Mouse (Mus musculus) midbrain, embryonic 10.5 days (tissue): ENCODE measurements around the gene Pttg1ip. TPM values are rescaled to one million over a fixed set of nuclear protein-coding genes. Genes with fewer than 3 reads are reported as not detected.
A peak's percentile ranks its signal among the peaks of the same experiment; 100 is the strongest.

Source experiments
- DNase-seq: peaks from one replicate; pipeline ENCODE4 v3.0.0-alpha.2; 2017; ENCODE audit warnings: low spot score
- H3K27ac ChIP-seq: fragments of 300-500 bp; sonication (generic); replicated peaks from 2 replicates; pipeline ENCODE4 v1.5.1; 2016; ENCODE audit warnings: mild to moderate bottlenecking
- H3K27me3 ChIP-seq: fragments of 300-500 bp; sonication (generic); 2 replicates; pipeline ENCODE4 v1.6.1; 2016; ENCODE audit warnings: low read depth, mild to moderate bottlenecking; ENCODE audit not compliant: poor library complexity, severe bottlenecking
- H3K36me3 ChIP-seq: fragments of 300-500 bp; sonication (generic); 2 replicates; pipeline ENCODE4 v1.6.1; 2016; ENCODE audit warnings: mild to moderate bottlenecking, moderate library complexity
- H3K4me1 ChIP-seq: fragments of 300-500 bp; sonication (generic); 2 replicates; pipeline ENCODE4 v1.6.1; 2016
- H3K4me3 ChIP-seq: fragments of 300-500 bp; sonication (generic); 2 replicates; pipeline ENCODE4 v1.5.1; 2016; ENCODE audit warnings: mild to moderate bottlenecking, moderate library complexity
- H3K9me3 ChIP-seq: fragments of 300-500 bp; sonication (generic); replicated peaks from 2 replicates; pipeline ENCODE4 v1.6.1; 2016; ENCODE audit warnings: mild to moderate bottlenecking
- WGBS: fragments of 180-500 bp; shearing (Covaris S2); methylation state at CpG from one replicate; pipeline ENCODE4 v1.1.7; 2016; 5-methylcytosine and 5-hydroxymethylcytosine counted together
- polyA plus RNA-seq: library from polyadenylated mRNA; unstranded; fragments of >200 nt; fragmentation: Nextera tagmentation; extraction: Ambion mirVana; gene quantifications from 2 replicates; pipeline ENCODE4 v1.2.1, GENCODE M21; 2016

Gene Pttg1ip
- polyA plus RNA-seq, 1 experiment from 2014 or later: 67.0 TPM

DNA sequence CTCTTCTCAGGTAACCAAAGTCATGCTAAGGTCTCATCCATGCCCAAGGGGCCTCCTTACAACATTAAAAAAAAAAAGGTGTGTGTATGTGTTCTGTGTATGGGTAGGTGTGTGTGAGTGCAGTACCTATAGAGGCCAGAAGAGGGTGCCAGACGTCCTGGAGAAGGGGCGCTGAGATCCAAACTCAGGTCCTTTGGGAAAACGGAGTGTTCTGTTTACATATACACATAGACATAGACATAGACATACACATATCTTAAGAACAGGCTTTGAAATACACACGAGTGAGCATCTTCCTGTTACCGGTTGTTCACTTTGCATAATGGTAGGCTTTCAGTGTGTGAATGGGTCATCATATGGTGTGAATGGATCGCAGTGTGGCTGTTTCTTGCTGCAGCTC is 22.6 kb downstream of the Pttg1ip start:
- Histone ChIP-seq H3K27ac (no peak overlapping the region), H3K9me3 (no peaks in the 10 kb centered on the region; the same call in 1 of the 2 replicates), H3K4me1 (peaks cover 19% of the 10 kb centered on the region), H3K4me3 (no peak overlapping the region), H3K36me3 (peaks cover 19% of the 10 kb centered on the region), H3K27me3 (no peaks in the 10 kb centered on the region)
- 91% methylated on average over 6 of the region's 6 CpGs for WGBS
- DNase-seq: no peak

DNA sequence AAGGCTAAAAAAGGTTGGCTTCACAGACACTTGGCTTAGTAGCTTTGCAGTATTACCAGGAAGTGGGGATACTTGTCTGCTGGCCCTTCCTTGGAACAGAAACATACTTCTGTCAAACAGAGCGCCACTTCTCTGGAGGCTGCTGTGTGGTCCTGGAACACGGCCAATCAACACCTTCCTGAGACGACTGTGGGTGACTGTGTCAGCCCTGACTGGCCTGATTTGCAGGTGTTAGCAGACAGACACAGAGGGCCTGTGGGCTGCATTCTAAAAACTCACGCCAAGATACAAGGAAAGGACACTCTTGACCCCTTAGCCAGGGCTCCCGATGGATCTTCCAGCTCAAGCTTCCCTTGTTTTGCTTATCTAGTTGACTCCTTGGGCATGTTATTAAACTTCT is 23.4 kb downstream of the Pttg1ip start:
- Histone ChIP-seq H3K9me3 (no peaks in the 10 kb centered on the region; the same call in 1 of the 2 replicates), H3K4me3 (0 out of 2 replicates have a peak overlapping the region, but pooled peaks have one; percentile 88), H3K27me3 (no peaks in the 10 kb centered on the region), H3K27ac (0 out of 2 replicates have a peak overlapping the region, but pooled peaks have one; percentile 99), H3K36me3 (peaks cover 25% of the 10 kb centered on the region), H3K4me1 (peaks cover 19% of the 10 kb centered on the region)
- no peak for DNase-seq
- 93% methylated on average over 5 of the region's 5 CpGs for WGBS

DNA sequence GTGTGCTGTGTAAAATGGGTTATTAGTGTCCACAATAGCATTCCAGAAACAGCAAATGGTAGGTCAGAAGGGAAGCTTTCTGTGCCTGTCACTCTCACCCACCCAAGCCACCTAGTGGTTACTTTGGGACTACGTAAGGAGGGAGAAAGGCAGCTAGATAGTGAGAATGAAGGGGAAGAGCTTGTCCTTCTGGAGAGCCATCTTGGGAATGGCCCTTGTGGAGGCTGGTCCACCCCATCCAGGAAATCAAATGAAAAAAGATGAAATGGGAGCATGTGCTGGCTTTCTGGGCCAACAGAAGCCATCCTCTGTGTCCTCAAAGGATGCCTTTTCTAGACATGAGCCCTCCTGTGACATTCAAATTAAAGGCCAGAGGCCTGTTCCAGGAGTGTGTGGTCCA is 23.8 kb downstream of the Pttg1ip start:
- H3K27ac ChIP-seq: peak overlapping the region; percentile 99
- H3K27me3 ChIP-seq: no peaks in the 10 kb centered on the region
- H3K4me3 ChIP-seq: peak overlapping the region; percentile 88
- WGBS: 43% methylated on average over 1 of the region's 1 CpGs
- peaks cover 29% of the 10 kb centered on the region for H3K36me3 ChIP-seq
- H3K9me3 ChIP-seq: no peaks in the 10 kb centered on the region; the same call in 1 of the 2 replicates
- peaks cover 19% of the 10 kb centered on the region for H3K4me1 ChIP-seq
- DNase-seq: peak; percentile 51

DNA sequence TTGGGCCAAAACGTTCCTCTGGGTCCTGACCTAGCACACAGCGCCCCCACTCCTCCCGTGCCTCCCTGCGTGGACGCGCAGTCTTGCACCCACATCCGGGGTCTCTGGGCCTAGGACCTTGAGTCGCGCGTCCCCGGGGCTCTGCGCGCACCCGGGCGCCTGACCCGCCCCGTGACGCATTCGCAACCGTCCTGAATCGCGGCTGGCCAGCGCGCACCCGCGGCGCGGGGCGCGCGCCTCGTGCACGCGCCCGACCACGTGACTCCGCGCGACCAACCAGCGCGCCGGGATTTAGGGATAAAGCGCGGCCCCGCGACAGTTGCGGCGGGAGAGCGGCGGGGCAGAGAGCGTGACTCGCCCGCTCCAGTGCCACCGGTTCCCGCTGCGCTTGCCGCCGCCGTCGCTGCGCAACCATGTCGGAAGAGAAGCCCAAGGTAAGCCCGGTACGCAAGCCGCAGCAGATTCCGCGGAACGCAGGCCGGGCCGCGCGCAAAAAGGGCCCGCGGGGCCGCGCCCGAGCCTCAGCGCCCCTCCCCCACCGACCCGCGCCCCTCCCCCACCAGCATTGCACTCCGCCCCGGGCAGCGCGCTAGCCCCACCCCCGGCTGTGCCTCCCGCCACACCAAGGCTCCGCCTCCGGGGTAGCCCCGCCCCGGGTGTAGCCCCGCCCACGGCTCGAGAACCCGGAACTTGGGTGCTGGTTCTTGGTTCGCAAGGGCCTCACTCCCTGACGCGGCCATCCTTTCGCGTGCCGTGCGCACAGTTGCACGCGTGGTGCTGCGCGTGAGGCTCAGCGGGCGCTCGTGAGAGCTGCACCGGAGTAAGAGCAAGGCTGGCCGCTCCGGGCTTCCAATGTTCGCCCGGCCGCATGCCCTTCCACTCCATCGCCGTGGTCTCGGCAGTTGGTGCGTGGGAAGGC is 24.6 kb downstream of the Pttg1ip start, which contains the start of the genes Sumo3 and Gm49325:
Sumo3 (plus strand) TSS at position 190 of the 919 bp plus-strand sequence.
Gm49325 (plus strand) TSS at position 290 of the 919 bp plus-strand sequence.
- Histone ChIP-seq H3K9me3 (no peaks in the 10 kb centered on the region; the same call in 1 of the 2 replicates), H3K36me3 (peaks cover 37% of the 10 kb centered on the region), H3K27me3 (no peaks in the 10 kb centered on the region), H3K4me3 (peak within 1 kb of the TSS; percentile 88), H3K4me1 (peaks cover 19% of the 10 kb centered on the region), H3K27ac (peak within 1 kb of the TSS; percentile 99)
- 1% methylated on average over 113 of the region's 119 CpGs for WGBS
- peak; percentile 92 for DNase-seq

DNA sequence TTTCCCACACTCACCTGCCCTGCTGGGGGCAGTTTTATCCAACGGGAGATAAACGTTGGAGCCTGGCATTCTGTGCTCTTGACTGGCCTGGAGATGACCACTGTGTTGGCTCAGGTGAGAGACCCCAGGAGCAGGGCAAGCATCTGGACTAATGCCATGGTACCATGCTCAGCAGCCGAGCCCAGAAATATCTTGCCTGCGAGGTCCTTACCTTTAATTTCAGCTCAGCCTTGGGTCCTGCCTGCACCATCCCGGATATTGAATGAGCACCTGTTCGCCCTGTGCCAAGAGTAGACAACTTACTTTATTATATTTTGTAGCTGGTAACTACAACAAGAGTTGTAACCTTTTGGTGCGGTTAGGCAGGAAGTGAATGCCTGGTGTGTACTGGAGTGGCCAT is 25.3 kb downstream of the Pttg1ip start:
- H3K4me1 ChIP-seq: peaks cover 19% of the 10 kb centered on the region
- no peak for DNase-seq
- WGBS: 53% methylated on average over 7 of the region's 7 CpGs
- H3K27ac ChIP-seq: peak overlapping the region; percentile 99
- peak overlapping the region; percentile 88 for H3K4me3 ChIP-seq
- H3K9me3 ChIP-seq: no peaks in the 10 kb centered on the region; the same call in 1 of the 2 replicates
- no peaks in the 10 kb centered on the region for H3K27me3 ChIP-seq
- H3K36me3 ChIP-seq: peaks cover 44% of the 10 kb centered on the region

DNA sequence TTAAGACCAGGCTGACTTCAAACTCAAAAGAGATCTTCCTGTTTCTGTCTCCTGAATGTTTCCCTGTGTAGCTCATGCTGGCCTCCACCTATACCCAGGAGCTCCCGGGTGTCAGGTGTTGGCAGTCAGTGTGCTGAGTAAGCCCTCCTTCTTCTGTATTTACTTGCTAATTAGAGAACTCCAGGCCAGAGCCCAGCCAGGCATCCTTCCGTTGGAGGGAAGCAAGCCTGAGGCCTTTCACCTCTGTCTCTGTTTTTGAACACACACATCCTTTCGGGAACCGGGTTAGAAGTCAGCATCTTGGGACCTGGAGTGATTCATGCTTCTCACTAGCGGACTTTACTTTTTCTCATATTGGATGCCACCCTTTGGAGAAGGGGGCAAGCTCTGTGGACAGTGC is 25.9 kb downstream of the Pttg1ip start:
- peaks cover 19% of the 10 kb centered on the region for H3K4me1 ChIP-seq
- peak overlapping the region; percentile 88 for H3K4me3 ChIP-seq
- H3K27me3 ChIP-seq: no peaks in the 10 kb centered on the region
- H3K36me3 ChIP-seq: peaks cover 50% of the 10 kb centered on the region
- 82% methylated on average over 5 of the region's 5 CpGs for WGBS
- H3K27ac ChIP-seq: no peak overlapping the region
- DNase-seq: no peak
- no peaks in the 10 kb centered on the region; the same call in 1 of the 2 replicates for H3K9me3 ChIP-seq

DNA sequence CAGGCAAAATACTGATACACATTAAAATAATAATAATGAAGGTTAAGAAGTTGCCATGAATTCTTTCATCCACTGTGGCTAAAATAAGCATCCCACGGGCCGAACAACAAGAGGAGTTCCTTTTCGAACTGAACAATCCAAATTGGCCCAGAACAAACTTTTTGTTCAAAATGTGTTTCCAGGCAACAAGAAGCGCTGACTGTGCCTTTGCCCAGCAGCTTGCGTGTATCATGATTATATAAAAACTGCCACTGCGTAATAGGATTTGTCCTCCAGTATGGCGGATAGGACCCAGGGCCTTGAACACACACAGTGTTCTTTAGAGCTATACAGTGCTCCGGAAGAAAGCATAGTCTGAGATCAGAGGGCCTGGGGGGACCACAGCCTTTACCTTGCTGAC is 27.1 kb downstream of the Pttg1ip start:
- Histone ChIP-seq H3K4me3 (no peak overlapping the region), H3K36me3 (peaks cover 61% of the 10 kb centered on the region), H3K9me3 (no peaks in the 10 kb centered on the region; the same call in 1 of the 2 replicates), H3K4me1 (peaks cover 19% of the 10 kb centered on the region), H3K27ac (no peak overlapping the region), H3K27me3 (no peaks in the 10 kb centered on the region)
- no peak for DNase-seq
- WGBS: 95% methylated on average over 8 of the region's 8 CpGs

DNA sequence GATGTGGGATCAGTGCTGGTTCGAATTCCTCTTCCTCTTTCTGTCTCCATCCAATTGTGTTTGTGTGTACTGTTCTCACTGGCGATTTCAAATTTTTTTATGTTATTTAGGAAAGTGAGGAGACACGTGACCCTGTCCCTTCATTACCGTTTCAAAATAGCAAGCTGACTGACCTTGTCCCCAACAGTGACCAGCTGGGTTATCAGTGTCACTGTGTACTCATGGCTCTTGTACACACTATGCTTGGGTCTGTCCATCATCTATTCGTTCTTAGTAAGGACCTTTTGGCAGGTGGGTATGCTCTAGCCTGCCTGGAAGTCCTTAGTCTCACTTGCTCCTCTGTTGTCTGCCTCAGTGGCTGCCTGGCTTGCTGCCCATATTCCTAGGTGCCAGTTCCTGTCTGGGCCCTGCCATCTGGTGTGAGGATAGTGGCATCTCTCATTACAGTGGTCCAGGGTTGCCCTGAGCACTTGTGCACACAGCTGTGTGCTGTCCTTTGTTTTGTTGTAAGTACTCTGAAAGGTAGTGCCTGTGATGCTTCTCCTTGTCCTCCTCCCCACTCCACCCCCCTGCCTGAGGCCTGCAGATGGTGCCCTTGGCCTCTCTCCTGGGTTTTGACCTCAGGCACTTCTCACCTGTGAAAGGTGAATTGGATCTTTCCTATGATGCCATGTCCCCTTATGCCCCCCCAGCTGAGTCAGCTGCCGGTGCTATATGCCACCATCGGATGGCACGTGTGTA is 28.9 kb downstream of the Pttg1ip start:
- no peak for DNase-seq
- Histone ChIP-seq H3K36me3 (peaks cover 79% of the 10 kb centered on the region), H3K9me3 (no peaks in the 10 kb centered on the region), H3K27ac (no peak overlapping the region), H3K4me1 (peaks cover 19% of the 10 kb centered on the region), H3K27me3 (no peaks in the 10 kb centered on the region), H3K4me3 (no peak overlapping the region)
- 93% methylated on average over 8 of the region's 8 CpGs for WGBS

DNA sequence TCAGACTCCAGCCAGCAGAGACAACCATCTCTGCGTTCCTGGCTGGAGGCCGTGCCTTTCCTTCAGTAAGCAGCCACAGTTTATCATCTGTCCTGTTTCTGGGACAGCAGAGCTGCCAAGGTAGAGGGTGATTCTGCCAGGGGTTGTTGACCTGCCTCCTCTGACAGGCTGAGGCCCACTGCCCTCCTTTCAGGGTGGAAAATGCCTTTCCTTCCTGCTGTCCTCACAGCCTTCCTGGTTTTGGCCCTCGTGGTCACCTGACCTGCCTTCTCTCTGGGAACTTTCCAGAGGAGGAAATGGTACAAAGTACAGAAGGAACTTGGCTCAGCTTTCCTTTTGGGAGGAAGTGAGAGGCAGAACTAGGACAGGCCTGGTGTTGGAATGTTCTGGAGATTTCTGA is 31.9 kb downstream of the Pttg1ip start:
- WGBS: 93% methylated on average over 3 of the region's 3 CpGs
- Histone ChIP-seq H3K4me3 (no peak overlapping the region), H3K9me3 (no peaks in the 10 kb centered on the region), H3K27me3 (no peaks in the 10 kb centered on the region), H3K4me1 (0 out of 2 replicates have a peak, but pooled peaks cover 3% of the 10 kb centered on the region), H3K36me3 (peaks cover 98% of the 10 kb centered on the region), H3K27ac (no peak overlapping the region)
- DNase-seq: no peak

DNA sequence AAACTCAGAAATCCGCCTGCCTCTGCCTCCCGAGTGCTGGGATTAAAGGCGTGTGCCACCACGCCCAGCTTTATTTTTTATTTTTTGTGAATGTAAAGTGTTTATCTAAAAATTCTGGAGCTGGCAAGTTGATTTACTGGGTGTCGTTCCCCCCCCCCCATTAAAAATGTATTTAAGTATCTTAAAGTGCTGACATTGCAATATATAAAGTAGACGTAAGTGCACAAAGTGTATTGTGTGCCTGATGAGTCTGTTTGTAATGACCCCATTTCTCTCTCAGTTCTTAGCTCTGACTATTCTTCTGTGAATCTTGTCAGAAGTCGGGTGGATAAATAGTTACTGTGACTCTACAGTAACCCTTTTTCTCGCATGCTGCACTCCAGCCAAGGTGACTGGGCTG is 34.1 kb downstream of the Pttg1ip start:
- no peak overlapping the region for H3K27ac ChIP-seq
- H3K9me3 ChIP-seq: no peaks in the 10 kb centered on the region
- peaks cover 92% of the 10 kb centered on the region for H3K36me3 ChIP-seq
- H3K4me3 ChIP-seq: no peak overlapping the region
- H3K27me3 ChIP-seq: no peaks in the 10 kb centered on the region
- no peak for DNase-seq
- H3K4me1 ChIP-seq: no peaks in the 10 kb centered on the region
- WGBS: 93% methylated on average over 8 of the region's 8 CpGs

DNA sequence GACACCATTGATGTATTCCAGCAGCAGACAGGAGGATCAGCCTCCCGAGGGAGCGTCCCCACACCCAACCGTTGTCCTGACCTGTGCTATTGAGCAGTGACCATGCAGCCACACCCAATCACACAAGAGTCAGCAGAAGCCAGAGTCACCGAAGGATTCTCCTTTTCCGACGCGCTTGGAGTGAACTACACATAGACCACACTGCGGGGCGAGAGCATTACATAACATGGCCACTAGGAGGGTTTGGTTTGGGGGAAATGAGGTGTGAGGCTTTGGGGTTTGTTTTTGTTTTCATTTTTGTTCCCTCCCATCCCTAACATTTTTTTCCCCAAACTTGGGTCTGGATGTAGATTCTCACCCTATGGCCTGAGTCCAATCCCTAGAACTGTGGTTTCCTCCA is 34.6 kb downstream of the Pttg1ip start:
- Histone ChIP-seq H3K9me3 (no peaks in the 10 kb centered on the region), H3K27ac (no peak overlapping the region), H3K4me1 (no peaks in the 10 kb centered on the region), H3K27me3 (no peaks in the 10 kb centered on the region), H3K36me3 (peaks cover 87% of the 10 kb centered on the region), H3K4me3 (no peak overlapping the region)
- no peak for DNase-seq
- 95% methylated on average over 9 of the region's 9 CpGs for WGBS

DNA sequence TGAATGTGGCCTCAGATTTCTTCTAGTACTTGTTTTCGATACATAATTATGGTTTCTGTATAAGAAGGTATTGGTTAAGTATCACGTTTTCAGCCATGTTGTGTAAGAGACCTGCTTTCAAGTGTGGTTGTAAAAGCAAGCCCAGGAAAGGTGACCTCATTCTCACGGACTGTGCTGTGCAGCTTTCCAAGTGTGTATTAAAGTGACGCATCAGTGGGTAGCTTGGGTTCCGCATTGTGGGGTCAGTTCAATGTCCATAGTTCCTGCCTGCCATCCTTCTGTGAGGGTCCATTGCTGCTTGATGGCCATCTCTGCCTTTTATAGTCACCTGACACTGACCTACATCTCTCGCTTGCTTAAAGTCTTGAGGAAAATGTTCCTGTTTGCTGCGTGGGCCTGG is 35.4 kb downstream of the Pttg1ip start:
- no peaks in the 10 kb centered on the region for H3K9me3 ChIP-seq
- no peak overlapping the region for H3K4me3 ChIP-seq
- peaks cover 80% of the 10 kb centered on the region for H3K36me3 ChIP-seq
- no peaks in the 10 kb centered on the region for H3K27me3 ChIP-seq
- no peak for DNase-seq
- H3K27ac ChIP-seq: no peak overlapping the region
- WGBS: 98% methylated on average over 7 of the region's 7 CpGs
- H3K4me1 ChIP-seq: peaks cover 5% of the 10 kb centered on the region
